In genomic region chr7:100537519-100537902, GRCm38 (mm10) we compare ENCODE assay signal across 8 mouse cellular contexts. TPM values are rescaled to one million over a fixed set of nuclear protein-coding genes. Genes with fewer than 3 reads are reported as not detected.
DNase-seq lines count a peak whose midpoint lies in the region; ATAC-seq and TF ChIP-seq lines count a peak whose summit lies in the region.

No protein-coding gene starts in this region.

- 23% methylated on average over 7 of the region's 7 CpGs for WGBS in heart, adult 2 months
- 37% methylated on average over 7 of the region's 7 CpGs for WGBS in forebrain, embryonic 14.5 days
- WGBS in liver, embryonic 14.5 days (ENCODE audit: insufficient replicate concordance), result 24% methylated on average over 7 of the region's 7 CpGs
- WGBS in thymus, adult 2 months, result 18% methylated on average over 7 of the region's 7 CpGs

- no peaks in the 10 kb centered on the region; the same call in none of the 2 replicates for H3K4me1 ChIP-seq in heart, adult 2 months (ENCODE audit: control insufficient read depth, insufficient read depth, low read length)
- peaks cover 9% of the 10 kb centered on the region for H3K4me1 ChIP-seq in forebrain, embryonic 14.5 days (ENCODE audit: control insufficient read depth, insufficient read depth, low read length)
- peaks cover 7 to 12% of the 10 kb centered on the region in 2 experiments; a peak in 3 of 4 replicates for H3K4me1 ChIP-seq in liver, embryonic 14.5 days (replicated peaks; ENCODE audit: control insufficient read depth in 2 of 2, insufficient read depth in 2 of 2, low read length in 1 of 2)
- peaks cover 2% of the 10 kb centered on the region for H3K4me1 ChIP-seq in thymus, adult 2 months (replicated peaks; ENCODE audit: control insufficient read depth, insufficient read depth, low read length)

- peak overlapping the region; percentile 49 for H3K4me2 ChIP-seq in forebrain, embryonic 14.5 days (ENCODE audit: low read length)
- peak overlapping the region; percentile 88 for H3K4me2 ChIP-seq in liver, embryonic 14.5 days (ENCODE audit: low read depth)

- H3ac ChIP-seq in C2C12 (ENCODE audit: control insufficient read depth, insufficient read length, low read depth), result no peak overlapping the region

- peaks cover 3% of the 10 kb centered on the region for H3K36me3 ChIP-seq in heart, adult 2 months (ENCODE audit: control insufficient read depth, insufficient read depth, low read length)
- H3K36me3 ChIP-seq in C2C12 (ENCODE audit: control insufficient read depth, insufficient read depth), result no peaks in the 10 kb centered on the region
- peaks cover 18% of the 10 kb centered on the region for H3K36me3 ChIP-seq in forebrain, embryonic 14.5 days (ENCODE audit: control insufficient read depth, insufficient read depth, low read length)
- H3K36me3 ChIP-seq in liver, embryonic 14.5 days (replicated peaks; ENCODE audit: control insufficient read depth, insufficient read depth, low read depth), result peaks cover 5% of the 10 kb centered on the region; the same call in 1 of the 2 replicates
- H3K36me3 ChIP-seq in thymus, adult 2 months (ENCODE audit: control insufficient read depth, insufficient read depth, low read length), result peaks cover 6% of the 10 kb centered on the region

- TF ChIP-seq POLR2A in heart, adult 2 months (IDR thresholded peaks at IDR 0.05; ENCODE audit: insufficient read depth, low read depth, low read length), result no peak
- no peak for TF ChIP-seq POLR2A in thymus, adult 2 months (IDR thresholded peaks at IDR 0.05; ENCODE audit: control insufficient read depth, extremely low read depth, insufficient read depth, low read length, poor library complexity)

- H3K79me2 ChIP-seq in heart, adult 2 months (replicated peaks; ENCODE audit: control insufficient read depth, insufficient read depth, low read length), result no peaks in the 10 kb centered on the region
- H3K79me2 ChIP-seq in C2C12 (ENCODE audit: control insufficient read depth, insufficient read depth), result no peaks in the 10 kb centered on the region

- H3K4me3 ChIP-seq in heart, adult 2 months, result peak overlapping the region; percentile 94
- H3K4me3 ChIP-seq in C2C12 (ENCODE audit: insufficient read depth, poor library complexity, severe bottlenecking), result peak overlapping the region; percentile 39
- peak overlapping the region; percentile 53 for H3K4me3 ChIP-seq in forebrain, embryonic 14.5 days (ENCODE audit: low read depth, low read length)
- peak overlapping the region; percentile 71 to 81 for H3K4me3 ChIP-seq in liver, embryonic 14.5 days (ENCODE audit: insufficient read depth in 1 of 2, low read depth in 2 of 2, low read length in 2 of 2)
- no peak overlapping the region for H3K4me3 ChIP-seq in thymus, adult 2 months (ENCODE audit: control insufficient read depth, insufficient read depth, low read length)

- H3K9ac ChIP-seq in heart, adult 2 months (ENCODE audit: low read depth, low read length), result peak overlapping the region; percentile 81; the same call in 1 of the 2 replicates
- H3K9ac ChIP-seq in forebrain, embryonic 14.5 days (ENCODE audit: low read length), result peak overlapping the region; percentile 77
- H3K9ac ChIP-seq in liver, embryonic 14.5 days (replicated peaks), result peak overlapping the region; percentile 78

- H3K27ac ChIP-seq in heart, adult 2 months, result peak overlapping the region; percentile 87
- 0 out of 2 replicates have a peak overlapping the region, but pooled peaks have one; percentile 83 for H3K27ac ChIP-seq in forebrain, embryonic 14.5 days (ENCODE audit: low read depth, low read length)
- H3K27ac ChIP-seq in liver, embryonic 14.5 days, result peak overlapping the region; percentile 81
- no peak overlapping the region for H3K27ac ChIP-seq in thymus, adult 2 months (ENCODE audit: control insufficient read depth, insufficient read depth, low read length)

- TF ChIP-seq CTCF in heart, adult 2 months (IDR thresholded peaks at IDR 0.05), result no peak
- no peak for TF ChIP-seq CTCF in C2C12 (IDR thresholded peaks at IDR 0.05; ENCODE audit: control insufficient read depth, insufficient read depth, insufficient read length)
- TF ChIP-seq CTCF in liver, embryonic 14.5 days (IDR thresholded peaks at IDR 0.05; ENCODE audit: low read depth), result no peak
- no peak for TF ChIP-seq CTCF in thymus, adult 2 months (IDR thresholded peaks at IDR 0.05; ENCODE audit: borderline replicate concordance, control insufficient read depth, extremely low read depth, insufficient read depth, low read length, poor library complexity)

- H3K9me3 ChIP-seq in forebrain, embryonic 14.5 days (replicated peaks; ENCODE audit: control insufficient read depth, low read length), result no peaks in the 10 kb centered on the region
- no peaks in the 10 kb centered on the region for H3K9me3 ChIP-seq in liver, embryonic 14.5 days (ENCODE audit: control insufficient read depth, low read length)

- TF ChIP-seq EP300 in heart, adult 2 months (IDR thresholded peaks at IDR 0.05; ENCODE audit: insufficient read depth, low read depth, low read length), result no peak
- TF ChIP-seq EP300 in liver, embryonic 14.5 days (IDR thresholded peaks at IDR 0.05; ENCODE audit: low read depth), result no peak

- H3K79me3 ChIP-seq in C2C12 (ENCODE audit: low read depth), result peaks cover 3% of the 10 kb centered on the region

- DNase-seq in heart, adult 2 months, result no peak
- no peak for DNase-seq in heart, postnatal 4 days
- DNase-seq in forebrain, embryonic 14.5 days (ENCODE audit: low spot score), result no peak
- DNase-seq in liver, embryonic 14.5 days (ENCODE audit: low read depth in 3 of 3, low spot score in 3 of 3), result no peak
- no peak for DNase-seq in thymus, adult 2 months
- DNase-seq in ovary, postnatal 36 days (ENCODE audit: low spot score), result no peak
- DNase-seq in thymus, postnatal 36 days, result no peak

- no peaks in the 10 kb centered on the region for H3K27me3 ChIP-seq in heart, adult 2 months (ENCODE audit: control insufficient read depth, insufficient read depth, low read length)
- no peaks in the 10 kb centered on the region for H3K27me3 ChIP-seq in C2C12 (ENCODE audit: control insufficient read depth, insufficient read depth, insufficient read length)
- H3K27me3 ChIP-seq in forebrain, embryonic 14.5 days (replicated peaks; ENCODE audit: control insufficient read depth, insufficient read depth, low read length), result no peaks in the 10 kb centered on the region
- H3K27me3 ChIP-seq in liver, embryonic 14.5 days (ENCODE audit: control insufficient read depth, insufficient read depth, low read length), result no peaks in the 10 kb centered on the region
- no peaks in the 10 kb centered on the region for H3K27me3 ChIP-seq in thymus, adult 2 months (ENCODE audit: control insufficient read depth, insufficient read depth, low read length)

- ATAC-seq in forebrain, embryonic 14.5 days, result no peak
- no peak for ATAC-seq in liver, embryonic 14.5 days (ENCODE audit: insufficient read depth)

- intact Hi-C loops in heart, adult 2 months (cut with DNase I), result loop anchor here (2.0 kb wide), 1 partner anchor 45 kb away; no protein-coding TSS in a partner anchor

TF ChIP-seq in C2C12, 6 proteins besides CTCF, POLR2A, EP300 and RAD21:
- no peak for TF ChIP-seq MYOG (IDR thresholded peaks at IDR 0.05; ENCODE audit: control insufficient read depth, extremely low read depth, insufficient read length)
- no peak for TF ChIP-seq USF1 (IDR thresholded peaks at IDR 0.05; ENCODE audit: low read depth)
- TF ChIP-seq FOSL1 (IDR thresholded peaks at IDR 0.05; ENCODE audit: insufficient read depth, low read length, poor library complexity, severe bottlenecking), result no peak

RNA-seq across cellular contexts. Expression of gene Coa4, which starts 0.6 kb away (rescaled TPM):
- total RNA-seq in heart, adult 2 months (2021), result 10 to 100 TPM; 14.1 to 15.4 TPM
- 20.0 and 22.9 TPM in 2 replicates for polyA plus RNA-seq in heart, adult 2 months (2012; rRNA removed)
- total RNA-seq in heart, postnatal 4 days (2021), result 10 to 100 TPM in 1 of 2 experiments, 1 to 10 TPM in 1; 9.7 to 10.6 TPM
- 8.4 TPM for polyA plus RNA-seq in C2C12 (2012; fragmentation: generic; extraction: Trizol)
- 13.7 and 19.0 TPM in 2 replicates for polyA plus RNA-seq in forebrain, embryonic 14.5 days (2014; fragmentation: Nextera tagmentation; extraction: Ambion mirVana)
- 6.0 and 9.4 TPM in 2 replicates for polyA plus RNA-seq in liver, embryonic 14.5 days (2012; rRNA removed)
- 13.9 and 14.7 TPM in 2 replicates for polyA plus RNA-seq in liver, embryonic 14.5 days (2014; fragmentation: Nextera tagmentation; extraction: Ambion mirVana)
- 9.1 and 10.1 TPM in 2 replicates for polyA plus RNA-seq in thymus, adult 2 months (2012; rRNA removed)

RNA-seq across cellular contexts. Expression of gene Dnajb13, which starts 22.8 kb away (rescaled TPM):
- total RNA-seq in heart, adult 2 months (2021), result not detected
- polyA plus RNA-seq in heart, adult 2 months (2012; rRNA removed), result 0.32 and 1.2 TPM in 2 replicates
- not detected for total RNA-seq in heart, postnatal 4 days (2021)
- 0.07 TPM for polyA plus RNA-seq in C2C12 (2012; fragmentation: generic; extraction: Trizol)
- 4.6 and 5.0 TPM in 2 replicates for polyA plus RNA-seq in forebrain, embryonic 14.5 days (2014; fragmentation: Nextera tagmentation; extraction: Ambion mirVana)
- polyA plus RNA-seq in liver, embryonic 14.5 days (2012; rRNA removed), result 0.58 and 0.64 TPM in 2 replicates
- polyA plus RNA-seq in liver, embryonic 14.5 days (2014; fragmentation: Nextera tagmentation; extraction: Ambion mirVana), result 2.0 and 2.3 TPM in 2 replicates
- polyA plus RNA-seq in thymus, adult 2 months (2012; rRNA removed), result 2.2 and 3.0 TPM in 2 replicates

RNA-seq across cellular contexts. Expression of gene Ucp2, which starts 44.4 kb away (rescaled TPM):
- total RNA-seq in heart, adult 2 months (2021), result 100 to 1,000 TPM; 245 to 496 TPM
- 109 and 193 TPM in 2 replicates for polyA plus RNA-seq in heart, adult 2 months (2012; rRNA removed)
- 100 to 1,000 TPM; 338 to 355 TPM for total RNA-seq in heart, postnatal 4 days (2021)
- polyA plus RNA-seq in C2C12 (2012; fragmentation: generic; extraction: Trizol), result 92.5 TPM
- polyA plus RNA-seq in forebrain, embryonic 14.5 days (2014; fragmentation: Nextera tagmentation; extraction: Ambion mirVana), result 42.5 and 55.0 TPM in 2 replicates
- 329 and 337 TPM in 2 replicates for polyA plus RNA-seq in liver, embryonic 14.5 days (2012; rRNA removed)
- 556 and 628 TPM in 2 replicates for polyA plus RNA-seq in liver, embryonic 14.5 days (2014; fragmentation: Nextera tagmentation; extraction: Ambion mirVana)
- 1,120 and 1,396 TPM in 2 replicates for polyA plus RNA-seq in thymus, adult 2 months (2012; rRNA removed)
